Mouse (Mus musculus): ENCODE measurements at regions not wholly inside any gene's neighbourhood (a gene's known extent, or its start where the extent isn't known, plus 50 kb on each side); places are given as distances from the start of the nearest gene placed in this dataset.

DNA sequence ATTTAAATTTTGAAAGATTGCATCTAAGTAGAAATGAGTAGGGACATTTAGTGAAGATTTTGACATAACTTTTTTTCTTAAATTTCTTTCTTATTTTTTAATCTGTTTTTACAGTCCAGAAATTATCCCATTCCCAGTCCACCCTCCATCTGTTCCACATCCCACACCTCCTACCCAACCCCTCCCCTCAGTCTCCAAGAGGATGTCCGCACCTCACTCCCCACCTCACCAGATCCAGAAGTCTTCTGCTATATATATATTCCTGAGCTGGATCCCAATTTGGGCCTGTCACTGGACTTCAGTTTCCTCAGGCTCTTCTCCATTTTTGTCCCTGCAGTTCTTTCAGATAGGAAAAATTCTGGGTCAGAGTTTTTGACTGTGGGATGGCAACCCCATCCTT lies 3879.6 kb upstream of the Gm7489 start:
- Histone ChIP-seq H3K4me3 (no peak overlapping the region), H3K27ac (no peak overlapping the region), H3K9me3 (no peaks in the 10 kb centered on the region), H3K9ac (no peak overlapping the region), H3K4me2 (no peak overlapping the region), H3K4me1 (no peaks in the 10 kb centered on the region), H3K36me3 (no peaks in the 10 kb centered on the region), H3K27me3 (no peaks in the 10 kb centered on the region)
- no peak for ATAC-seq (ENCODE audit: insufficient number of reproducible peaks, low FRiP score, low TSS enrichment, low read depth)
- WGBS, result 100% methylated on average over 1 of the region's 1 CpGs

DNA sequence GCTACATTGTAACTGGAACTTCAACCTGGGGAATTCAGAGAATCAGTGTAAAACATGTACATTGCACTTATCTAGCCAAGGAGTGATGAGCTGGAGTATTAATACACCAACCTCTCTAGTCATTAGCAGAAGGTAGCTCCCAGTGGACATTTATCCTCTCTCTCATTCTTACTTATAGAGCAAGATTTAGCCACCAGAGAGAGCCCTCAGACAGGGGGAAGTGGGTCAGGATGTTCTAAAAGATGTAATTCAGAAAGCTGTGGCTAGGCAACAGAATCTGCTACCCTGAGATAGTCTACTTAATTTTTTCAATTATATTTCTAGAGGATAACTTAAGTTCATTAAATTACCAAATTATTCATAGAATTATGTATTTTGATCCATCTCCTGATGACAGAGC lies 3838.1 kb upstream of the Gm7489 start:
- no peak for ATAC-seq (ENCODE audit: insufficient number of reproducible peaks, low FRiP score, low TSS enrichment, low read depth)
- Histone ChIP-seq H3K9ac (no peak overlapping the region), H3K36me3 (no peaks in the 10 kb centered on the region), H3K4me3 (no peak overlapping the region), H3K27ac (no peak overlapping the region), H3K4me1 (no peaks in the 10 kb centered on the region), H3K9me3 (no peaks in the 10 kb centered on the region), H3K27me3 (no peaks in the 10 kb centered on the region), H3K4me2 (no peak overlapping the region)

DNA sequence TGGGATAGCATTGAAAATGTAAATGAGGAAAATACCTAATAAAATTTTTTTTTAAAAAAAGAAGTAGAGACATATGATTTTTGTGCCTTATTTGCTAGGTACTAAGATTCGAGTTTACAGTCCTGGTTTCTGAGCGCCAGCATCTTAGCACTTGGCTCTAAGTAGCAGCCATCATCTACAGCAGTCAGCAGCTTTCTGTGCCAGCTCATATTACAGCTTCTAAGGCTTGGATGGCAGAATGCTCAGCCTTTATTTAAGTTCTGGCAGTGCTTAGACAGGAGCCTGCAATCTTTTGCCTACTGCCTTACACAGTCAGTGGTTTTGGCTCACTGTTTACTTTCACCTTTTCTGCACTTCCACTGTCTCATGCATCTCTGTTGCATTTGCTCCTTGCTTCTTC lies 3831.2 kb upstream of the Gm7489 start:
- peak; percentile 61; the same call in 1 of the 2 replicates for ATAC-seq (ENCODE audit: insufficient number of reproducible peaks, low FRiP score, low TSS enrichment, low read depth)
- H3K27ac ChIP-seq, result 0 out of 2 replicates have a peak overlapping the region, but pooled peaks have one; percentile 18
- WGBS, result 31% methylated on average over 2 of the region's 2 CpGs

DNA sequence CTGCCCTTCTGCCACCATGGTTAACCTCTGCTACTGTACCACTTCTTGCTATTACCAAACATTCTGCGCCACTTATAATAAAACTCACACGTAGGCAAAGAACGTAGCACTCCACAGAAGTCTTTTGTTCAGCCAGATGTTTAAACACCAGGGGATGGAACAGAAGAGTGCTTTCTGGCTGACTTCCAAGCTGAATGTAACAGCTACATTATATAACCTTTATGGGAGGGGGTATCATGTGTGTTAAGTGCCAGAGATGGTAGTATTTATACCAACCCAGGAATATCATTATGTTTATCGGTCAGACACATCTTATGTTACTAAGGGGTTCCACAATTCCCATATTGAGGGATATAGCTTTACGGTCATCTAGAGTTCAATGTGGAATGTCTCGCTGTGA lies 3830.8 kb upstream of the Gm7489 start:
- peak; percentile 35; the same call in 1 of the 2 replicates for ATAC-seq (ENCODE audit: insufficient number of reproducible peaks, low FRiP score, low TSS enrichment, low read depth)
- Histone ChIP-seq H3K27ac (0 out of 2 replicates have a peak overlapping the region, but pooled peaks have one; percentile 18), H3K9ac (no peak overlapping the region), H3K4me1 (peaks cover 4% of the 10 kb centered on the region; the same call in 1 of the 2 replicates), H3K36me3 (no peaks in the 10 kb centered on the region), H3K27me3 (no peaks in the 10 kb centered on the region), H3K9me3 (no peaks in the 10 kb centered on the region), H3K4me3 (no peak overlapping the region), H3K4me2 (no peak overlapping the region)
- WGBS, result 43% methylated on average over 6 of the region's 6 CpGs

More for the DNA sequence above, 3831.2 kb upstream of the Gm7489 start:
- Histone ChIP-seq H3K9me3 (no peaks in the 10 kb centered on the region), H3K27me3 (no peaks in the 10 kb centered on the region), H3K4me1 (peaks cover 4% of the 10 kb centered on the region; the same call in 1 of the 2 replicates), H3K4me3 (no peak overlapping the region), H3K4me2 (no peak overlapping the region), H3K36me3 (no peaks in the 10 kb centered on the region), H3K9ac (no peak overlapping the region)

DNA sequence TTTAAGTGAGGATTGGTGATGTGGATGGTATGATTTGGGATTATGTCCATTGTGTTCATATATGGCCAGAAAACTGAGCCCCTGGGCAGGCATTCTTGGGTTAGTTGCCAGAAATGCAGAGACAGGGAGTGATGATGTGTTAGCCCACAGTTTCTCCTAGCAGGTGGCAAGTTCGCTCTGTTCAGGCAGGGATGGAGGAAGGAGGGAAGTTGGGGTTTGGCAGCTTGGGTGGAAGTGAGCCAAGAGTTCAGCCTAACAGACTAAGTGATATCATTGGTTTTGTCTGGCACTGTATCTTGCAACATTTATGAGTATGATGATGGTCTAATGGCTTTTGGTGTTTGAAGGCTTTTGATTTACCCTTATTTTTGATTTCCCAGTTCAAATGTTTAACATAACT lies 3806.5 kb upstream of the Gm7489 start:
- Histone ChIP-seq H3K27ac (no peak overlapping the region), H3K9me3 (no peaks in the 10 kb centered on the region), H3K27me3 (no peaks in the 10 kb centered on the region), H3K36me3 (no peaks in the 10 kb centered on the region), H3K4me2 (no peak overlapping the region), H3K4me3 (no peak overlapping the region), H3K4me1 (no peaks in the 10 kb centered on the region), H3K9ac (no peak overlapping the region)
- ATAC-seq (ENCODE audit: insufficient number of reproducible peaks, low FRiP score, low TSS enrichment, low read depth), result no peak
- WGBS, result 57% methylated on average over 1 of the region's 1 CpGs

DNA sequence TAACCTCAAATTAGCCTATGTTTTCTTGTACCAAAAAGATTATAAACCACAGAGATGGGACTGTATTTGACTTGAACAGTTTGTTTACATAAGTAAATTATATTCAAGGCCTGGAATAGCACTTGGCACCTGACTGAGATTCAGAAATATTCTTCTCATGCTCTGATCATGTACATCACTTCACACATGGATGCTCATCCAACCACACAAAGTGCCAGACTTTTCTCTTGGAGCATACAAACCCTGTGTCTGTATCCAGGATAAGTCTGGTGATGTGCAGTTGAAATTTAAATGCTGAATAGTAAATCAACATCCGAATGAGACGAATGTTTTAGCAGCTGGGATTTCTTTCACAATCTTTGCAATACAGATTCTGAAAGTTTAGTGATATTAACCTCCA lies 3802.3 kb upstream of the Gm7489 start:
- H3K9me3 ChIP-seq, result no peaks in the 10 kb centered on the region
- H3K9ac ChIP-seq, result no peak overlapping the region
- no peaks in the 10 kb centered on the region for H3K27me3 ChIP-seq
- ATAC-seq (ENCODE audit: insufficient number of reproducible peaks, low FRiP score, low TSS enrichment, low read depth), result no peak
- no peaks in the 10 kb centered on the region for H3K4me1 ChIP-seq
- H3K27ac ChIP-seq, result no peak overlapping the region
- WGBS, result 74% methylated on average over 2 of the region's 2 CpGs
- no peaks in the 10 kb centered on the region for H3K36me3 ChIP-seq
- H3K4me2 ChIP-seq, result no peak overlapping the region
- H3K4me3 ChIP-seq, result no peak overlapping the region

DNA sequence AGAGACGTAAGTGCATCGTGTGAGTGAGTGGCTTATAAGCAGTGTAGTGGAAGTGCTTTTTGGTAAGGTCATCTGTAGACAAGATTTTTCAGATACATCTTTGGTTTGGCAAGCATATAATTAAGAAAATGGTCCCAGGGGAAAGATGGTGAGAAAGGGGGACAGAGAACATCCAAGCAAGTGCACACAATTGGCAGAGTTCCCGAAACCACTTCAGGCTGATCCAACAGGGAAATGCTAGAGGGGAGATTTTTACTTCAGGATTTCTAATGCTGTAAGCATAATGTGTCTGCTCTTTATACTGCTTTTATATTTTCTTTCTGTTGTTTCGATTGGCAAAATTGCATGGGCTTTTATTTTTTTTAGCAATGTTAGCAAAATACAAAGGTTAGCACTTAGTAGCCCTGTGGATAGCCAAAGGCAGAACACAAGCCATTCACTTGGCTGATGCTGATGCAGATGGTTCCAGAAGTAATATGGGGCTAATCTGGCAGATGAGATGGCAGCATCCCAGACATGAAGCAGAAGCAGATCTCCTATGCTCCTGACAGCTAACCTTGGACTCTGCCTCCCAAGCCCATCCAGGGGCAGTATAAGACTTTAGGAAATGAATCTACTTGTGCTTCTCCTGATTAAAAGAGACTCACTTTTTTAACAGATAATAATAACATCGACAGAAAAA lies 3782.0 kb upstream of the Gm7489 start:
- Histone ChIP-seq H3K4me1 (no peaks in the 10 kb centered on the region), H3K27ac (no peak overlapping the region), H3K4me3 (no peak overlapping the region), H3K9ac (no peak overlapping the region), H3K4me2 (no peak overlapping the region), H3K27me3 (no peaks in the 10 kb centered on the region), H3K9me3 (no peaks in the 10 kb centered on the region), H3K36me3 (no peaks in the 10 kb centered on the region)
- 73% methylated on average over 5 of the region's 5 CpGs for WGBS
- no peak for ATAC-seq (ENCODE audit: insufficient number of reproducible peaks, low FRiP score, low TSS enrichment, low read depth)

DNA sequence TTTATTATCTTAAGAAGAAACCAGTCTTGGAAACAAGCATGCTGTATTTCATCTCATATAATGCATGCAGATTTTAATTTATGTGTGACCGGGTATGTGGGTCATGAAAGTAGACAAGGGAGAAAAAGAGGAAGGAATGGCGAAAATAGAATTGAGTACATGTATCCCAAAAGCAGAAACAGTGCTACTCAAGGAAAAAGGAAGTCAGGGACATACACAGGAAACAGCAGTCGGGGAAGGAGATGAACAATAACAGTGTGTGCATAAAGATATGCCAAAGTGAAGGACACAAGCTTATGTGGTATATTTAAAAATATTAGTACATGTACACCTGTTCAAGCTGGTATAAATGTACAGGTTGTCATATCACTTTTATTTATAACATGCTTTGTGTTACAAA lies 3775.8 kb upstream of the Gm7489 start:
- H3K27me3 ChIP-seq, result no peaks in the 10 kb centered on the region
- H3K27ac ChIP-seq, result no peak overlapping the region
- no peaks in the 10 kb centered on the region for H3K36me3 ChIP-seq
- 80% methylated on average over 3 of the region's 3 CpGs for WGBS
- H3K9ac ChIP-seq, result no peak overlapping the region
- ATAC-seq (ENCODE audit: insufficient number of reproducible peaks, low FRiP score, low TSS enrichment, low read depth), result no peak
- H3K9me3 ChIP-seq, result no peaks in the 10 kb centered on the region
- H3K4me1 ChIP-seq, result no peaks in the 10 kb centered on the region
- H3K4me2 ChIP-seq, result no peak overlapping the region
- H3K4me3 ChIP-seq, result no peak overlapping the region

DNA sequence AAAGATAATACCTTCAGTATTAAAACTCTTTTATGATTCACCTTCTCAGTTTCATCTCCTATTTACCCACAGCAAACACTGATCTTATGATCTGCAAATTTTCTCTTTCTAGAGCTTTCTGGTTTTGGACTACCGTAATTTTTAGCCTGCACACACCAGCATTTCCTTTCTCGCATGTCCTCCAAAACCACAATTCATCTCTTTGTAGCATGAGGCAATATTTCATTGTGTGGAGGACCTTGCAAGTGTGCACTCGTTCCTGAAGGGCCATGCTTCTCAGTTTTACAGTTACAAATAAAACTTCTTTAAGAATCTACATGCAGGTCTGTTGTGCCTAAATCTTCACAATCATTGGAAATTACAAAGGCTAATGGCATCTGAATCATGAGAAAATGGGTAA lies 3730.8 kb upstream of the Gm7489 start:
- Histone ChIP-seq H3K9me3 (no peaks in the 10 kb centered on the region), H3K4me3 (no peak overlapping the region), H3K4me1 (no peaks in the 10 kb centered on the region), H3K4me2 (no peak overlapping the region), H3K27ac (no peak overlapping the region), H3K9ac (no peak overlapping the region), H3K27me3 (no peaks in the 10 kb centered on the region), H3K36me3 (no peaks in the 10 kb centered on the region)
- no peak for ATAC-seq (ENCODE audit: insufficient number of reproducible peaks, low FRiP score, low TSS enrichment, low read depth)
- 66% methylated on average over 3 of the region's 3 CpGs for WGBS

DNA sequence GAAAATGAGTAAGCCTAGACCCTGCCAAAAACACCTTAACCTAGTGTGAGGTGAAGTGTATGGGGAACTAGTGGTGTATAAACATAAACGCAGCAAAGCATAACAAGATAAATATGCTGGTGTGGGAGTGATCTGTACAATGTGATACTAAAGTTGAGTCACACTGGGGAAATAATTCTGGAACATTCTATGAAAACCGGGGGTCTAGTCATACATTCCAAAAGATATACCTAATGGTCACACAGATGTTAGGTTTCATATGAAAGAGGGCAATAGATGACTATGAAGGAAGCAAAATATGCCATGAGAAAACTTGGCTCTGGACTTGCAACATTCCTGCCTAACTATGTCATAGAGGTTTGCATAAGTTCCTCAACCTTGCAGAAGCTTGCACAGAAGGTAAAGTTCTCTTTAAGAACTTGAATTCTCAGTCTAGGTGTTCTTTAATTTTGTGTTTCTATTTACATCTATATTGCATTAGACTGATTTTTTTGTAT lies 3712.4 kb upstream of the Gm7489 start:
- H3K9me3 ChIP-seq, result no peaks in the 10 kb centered on the region
- no peak overlapping the region for H3K4me2 ChIP-seq
- no peaks in the 10 kb centered on the region for H3K36me3 ChIP-seq
- whole genome bisulfite sequencing, result 58% methylated on average over 2 of the region's 2 CpGs
- H3K27me3 ChIP-seq, result no peaks in the 10 kb centered on the region
- H3K27ac ChIP-seq, result no peak overlapping the region
- no peak for ATAC-seq (ENCODE audit: insufficient number of reproducible peaks, low FRiP score, low TSS enrichment, low read depth)
- H3K9ac ChIP-seq, result no peak overlapping the region
- no peak overlapping the region for H3K4me3 ChIP-seq
- no peaks in the 10 kb centered on the region for H3K4me1 ChIP-seq

DNA sequence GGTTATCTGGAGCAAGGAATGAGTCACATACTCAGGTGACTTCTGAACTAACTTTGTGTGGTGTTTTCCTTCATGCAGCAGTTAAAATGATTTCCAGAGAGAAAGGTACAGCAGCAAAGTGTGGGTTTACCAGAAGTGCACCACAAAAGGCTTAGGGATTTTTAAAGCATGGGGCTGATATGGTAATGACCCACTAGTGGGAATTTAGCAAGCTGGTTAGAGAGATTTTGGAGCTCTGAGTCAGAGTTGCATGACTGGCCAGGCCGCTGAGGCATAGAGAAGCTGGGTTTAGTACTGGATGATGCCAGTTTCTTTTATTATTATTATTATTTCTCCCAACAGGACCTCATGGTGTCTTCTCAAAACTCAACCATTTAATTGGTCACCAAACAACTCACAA lies 3701.5 kb upstream of the Gm7489 start:
- no peak for ATAC-seq (ENCODE audit: insufficient number of reproducible peaks, low FRiP score, low TSS enrichment, low read depth)
- Histone ChIP-seq H3K27ac (no peak overlapping the region), H3K4me1 (no peaks in the 10 kb centered on the region), H3K36me3 (no peaks in the 10 kb centered on the region), H3K9ac (no peak overlapping the region), H3K9me3 (no peaks in the 10 kb centered on the region), H3K4me3 (no peak overlapping the region), H3K4me2 (no peak overlapping the region), H3K27me3 (no peaks in the 10 kb centered on the region)
- WGBS, result 88% methylated on average over 1 of the region's 1 CpGs
